Mouse (Mus musculus) spleen, adult 2 months (tissue): Measurements from ENCODE around the gene Rab43.

Experiments used
- CTCF ChIP-seq: fragments of 200-500 bp; IDR thresholded peaks from 2 replicates; pipeline ENCODE4 v1.5.1; 2011; ENCODE audit warnings: mild to moderate bottlenecking, inconsistent platforms; ENCODE audit not compliant: insufficient read depth, insufficient read length, insufficient replicate concordance; ENCODE audit errors: extremely low read depth
- POLR2A ChIP-seq: fragments of 200-500 bp; IDR thresholded peaks from 2 replicates; pipeline ENCODE4 v1.6.1; 2011; ENCODE audit warnings: low read depth, low read length, inconsistent platforms

GRCm38 (mm10) chr6:87739898-87740297 lies 72.1 kb downstream of the Rab43 start:
- TF ChIP-seq CTCF = no peak
- no peak for TF ChIP-seq POLR2A
